Mouse (Mus musculus) testis, adult 2 months (tissue): Measurements from ENCODE around the gene Zc3h10.

ENCODE experiments used
- CTCF ChIP-seq: fragments of 200-500 bp; IDR thresholded peaks from 2 replicates; pipeline ENCODE4 v1.5.1; 2012; ENCODE audit warnings: low read depth, mild to moderate bottlenecking, inconsistent platforms, low read length, moderate library complexity; ENCODE audit not compliant: control insufficient read depth, insufficient read depth, insufficient replicate concordance
- POLR2A ChIP-seq: fragments of 200-500 bp; IDR thresholded peaks from 2 replicates; pipeline ENCODE4 v1.6.1; 2012; ENCODE audit warnings: low read depth, mild to moderate bottlenecking, inconsistent platforms, low read length, moderate library complexity; ENCODE audit not compliant: control insufficient read depth

GRCm38 (mm10) chr10:128494667-128495245 lies 52.8 kb downstream of the Zc3h10 start:
- TF ChIP-seq CTCF, result no peak
- no peak for TF ChIP-seq POLR2A
